Mouse (Mus musculus): ENCODE measurements around the gene Sulf2.

DNA sequence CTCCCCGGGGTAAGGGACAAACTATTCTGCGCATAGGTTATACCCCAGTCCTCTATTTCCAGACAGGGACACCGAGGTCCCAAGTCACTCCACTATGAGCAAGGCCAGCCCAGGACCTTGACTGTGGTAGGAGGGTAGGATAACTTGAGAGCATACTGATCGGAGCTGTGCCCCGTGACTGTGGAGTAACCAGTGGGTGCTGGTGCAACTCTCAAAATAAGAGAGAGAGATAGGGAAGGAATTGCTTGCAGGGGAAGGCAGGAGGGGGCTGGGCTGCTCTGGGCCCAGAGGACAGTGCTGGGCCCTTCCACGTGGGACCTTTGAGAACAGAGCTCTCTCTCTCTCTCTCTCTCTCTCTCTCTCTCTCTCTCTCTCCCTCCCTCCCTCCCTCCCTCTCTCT is 59.2 kb downstream of the Sulf2 start:
- TF ChIP-seq EP300 (IDR thresholded peaks at IDR 0.05; ENCODE audit: low read length) (no peak), MAFK (IDR thresholded peaks at IDR 0.05; ENCODE audit: insufficient replicate concordance, low read length) (no peak), ZMIZ1 (IDR thresholded peaks at IDR 0.05; ENCODE audit: low read depth, low read length) (no peak), CTCF (conservative IDR thresholded peaks at IDR 0.05 in 1 of 2, IDR thresholded peaks at IDR 0.05 in 1 of 2; ENCODE audit: low read depth in 2 of 2, low read length in 2 of 2) (no peak), MAZ (IDR thresholded peaks at IDR 0.05; ENCODE audit: low read depth, low read length) (no peak), POLR2A (IDR thresholded peaks at IDR 0.05; ENCODE audit: low read depth, low read length) (no peak), CHD2 (IDR thresholded peaks at IDR 0.05; ENCODE audit: low read length) (no peak), USF1 (IDR thresholded peaks at IDR 0.05; ENCODE audit: low read depth, low read length) (no peak)
